Mouse (Mus musculus) ES-E14 (cell line): Measurements from ENCODE around the gene Slc38a10. TPM values are rescaled to one million over a fixed set of nuclear protein-coding genes. Genes with fewer than 3 reads are reported as not detected.

Experiments used
- DNase-seq: peaks from one replicate; pipeline ENCODE4 v3.0.0-alpha.2; 2013; ENCODE audit warnings: low read depth, low spot score
- H3K27ac ChIP-seq: 2 replicates; pipeline ENCODE4 v1.5.1; 2012; ENCODE audit warnings: low read depth, mild to moderate bottlenecking, low read length, moderate library complexity, mixed read lengths; ENCODE audit not compliant: poor library complexity, insufficient read depth, severe bottlenecking
- H3K36me3 ChIP-seq: 2 replicates; pipeline ENCODE4 v1.6.1; 2012; ENCODE audit warnings: mild to moderate bottlenecking, low read length, moderate library complexity, mixed read lengths; ENCODE audit not compliant: control insufficient read depth, poor library complexity, insufficient read depth, severe bottlenecking
- H3K4me1 ChIP-seq, 2 experiments: fragments of 150-350 bp in 1 of 2; sonication (generic) in 1 of 2; 2 replicates each; pipeline ENCODE4 v1.6.1; 2012; ENCODE audit warnings: low read length in 2 of 2, mild to moderate bottlenecking in 1 of 2, mixed read lengths in 1 of 2; ENCODE audit not compliant: control insufficient read depth in 2 of 2, insufficient read depth in 2 of 2, poor library complexity in 1 of 2
- H3K4me3 ChIP-seq, 2 experiments: fragments of 150-350 bp in 1 of 2; sonication (generic) in 1 of 2; 2 replicates each; pipeline ENCODE4 v1.5.1; 2012; ENCODE audit warnings: low read length in 2 of 2, low read depth in 1 of 2, mild to moderate bottlenecking in 1 of 2, mixed read lengths in 1 of 2; ENCODE audit not compliant: insufficient read depth in 1 of 2, poor library complexity in 1 of 2, severe bottlenecking in 1 of 2
- H3K9ac ChIP-seq: 2 replicates; pipeline ENCODE4 v1.6.1; 2012; ENCODE audit warnings: low read depth, mild to moderate bottlenecking, low read length, mixed read lengths; ENCODE audit not compliant: poor library complexity, insufficient read depth, severe bottlenecking
- H3K9me3 ChIP-seq: fragments of 150-350 bp; sonication (generic); 2 replicates; pipeline ENCODE4 v1.6.1; 2012; ENCODE audit warnings: low read depth, mild to moderate bottlenecking, low read length; ENCODE audit not compliant: control insufficient read depth, insufficient read depth
- CHD2 ChIP-seq: IDR thresholded peaks from 2 replicates; pipeline ENCODE4 v1.6.1; 2014; ENCODE audit warnings: mild to moderate bottlenecking, low read depth, low read length, inconsistent platforms
- HCFC1 ChIP-seq: IDR thresholded peaks from 2 replicates; pipeline ENCODE4 v1.6.1; 2012; ENCODE audit warnings: low read length, inconsistent platforms, borderline replicate concordance; ENCODE audit not compliant: insufficient read depth
- MAFK ChIP-seq: IDR thresholded peaks from 2 replicates; pipeline ENCODE4 v1.6.1; 2014; ENCODE audit warnings: mild to moderate bottlenecking, low read depth, low read length, inconsistent platforms; ENCODE audit not compliant: insufficient read depth
- ZC3H11A ChIP-seq: IDR thresholded peaks from 2 replicates; pipeline ENCODE4 v1.6.1; 2012; ENCODE audit warnings: low read depth, mild to moderate bottlenecking, inconsistent platforms, low read length, borderline replicate concordance
- ZNF384 ChIP-seq: IDR thresholded peaks from 2 replicates; pipeline ENCODE4 v1.6.1; 2012; ENCODE audit warnings: low read depth, low read length, inconsistent platforms
- in situ Hi-C, 2 experiments: fragments of 600-800 bp; cut with MboI; formaldehyde crosslinking; loops; one replicate each; pipeline ENCODE4 v1.15.1; 2025; ENCODE audit warnings: low sequenced_read_pairs in 2 of 2, inconsistent platforms in 1 of 2; ENCODE audit not compliant: unreplicated experiment in 2 of 2
- total RNA-seq: library from RNA; depleted of rRNA; stranded (reverse); fragments of 300-350 nt; gene quantifications from 2 replicates; pipeline ENCODE4 v1.2.3, GENCODE M21; 2012

The Slc38a10 gene
- total RNA-seq, 1 experiment, result 146 TPM

- Histone ChIP-seq H3K36me3 (peaks cover 33% of the 10 kb centered on the region), H3K9me3 (no peaks in the 10 kb centered on the region), H3K27ac (no peak overlapping the region), H3K4me1 (peaks cover 7 to 45% of the 10 kb centered on the region in 2 experiments), H3K9ac (no peak overlapping the region), H3K4me3 (no peak overlapping the region)
- in situ Hi-C loops, result no loop called here
- DNase-seq, result no peak
- TF ChIP-seq ZC3H11A, result no peak
Observed at GRCm38 (mm10) chr11:120070286-120070930, 80.7 kb downstream of the Slc38a10 start.

- no peak overlapping the region for H3K4me3 ChIP-seq
- no peak for DNase-seq
- no peak overlapping the region for H3K27ac ChIP-seq
- no peak for TF ChIP-seq MAFK
- no peak for TF ChIP-seq HCFC1
- no peak for TF ChIP-seq ZNF384
- no peak for TF ChIP-seq CHD2
- no peak for TF ChIP-seq ZC3H11A
- peaks cover 38% of the 10 kb centered on the region for H3K36me3 ChIP-seq
- H3K9ac ChIP-seq, result no peak overlapping the region
- peaks cover 4 to 34% of the 10 kb centered on the region in 2 experiments for H3K4me1 ChIP-seq
- H3K9me3 ChIP-seq, result no peaks in the 10 kb centered on the region
- in situ Hi-C loops, result no loop called here
Observed at GRCm38 (mm10) chr11:120069261-120069660, 81.9 kb downstream of the Slc38a10 start.

GRCm38 (mm10) chr11:120067834-120068233 lies 83.3 kb downstream of the Slc38a10 start:
- H3K36me3 ChIP-seq, result peaks cover 38% of the 10 kb centered on the region
- H3K4me3 ChIP-seq, result no peak overlapping the region
- no peak for TF ChIP-seq HCFC1
- TF ChIP-seq ZC3H11A, result no peak
- TF ChIP-seq ZNF384, result no peak
- TF ChIP-seq MAFK, result no peak
- TF ChIP-seq CHD2, result no peak
- H3K27ac ChIP-seq, result no peak overlapping the region
- H3K9me3 ChIP-seq, result no peaks in the 10 kb centered on the region
- H3K9ac ChIP-seq, result no peak overlapping the region
- no peak for DNase-seq
- H3K4me1 ChIP-seq, result peaks cover 0 to 34% of the 10 kb centered on the region in 2 experiments; a peak in 1 of 4 replicates
- in situ Hi-C loops, result no loop called here

GRCm38 (mm10) chr11:120065291-120065690 lies 85.9 kb downstream of the Slc38a10 start:
- peak overlapping the region; percentile 27; the same call in 1 of the 2 replicates for H3K9ac ChIP-seq
- peak; percentile 90 for DNase-seq
- H3K9me3 ChIP-seq, result no peaks in the 10 kb centered on the region
- peaks cover 20% of the 10 kb centered on the region; the same call in 1 of the 2 replicates for H3K36me3 ChIP-seq
- H3K4me3 ChIP-seq, result peak overlapping the region; percentile 23 to 51; a peak in 3 of 4 replicates
- H3K27ac ChIP-seq, result no peak overlapping the region
- in situ Hi-C loops, result no loop called here
- TF ChIP-seq HCFC1 (peak; percentile 27; the same call in 1 of the 2 replicates), ZC3H11A (no peak)
- peaks cover 0 to 16% of the 10 kb centered on the region in 2 experiments; a peak in 1 of 4 replicates for H3K4me1 ChIP-seq

GRCm38 (mm10) chr11:120064668-120065040 lies 86.5 kb downstream of the Slc38a10 start:
- TF ChIP-seq MAFK (no peak), CHD2 (no peak), ZNF384 (no peak), ZC3H11A (no peak), HCFC1 (no peak)
- in situ Hi-C loops, result no loop called here
- no peak for DNase-seq
- no peak overlapping the region for H3K4me3 ChIP-seq
- H3K36me3 ChIP-seq, result peaks cover 15% of the 10 kb centered on the region; the same call in 1 of the 2 replicates
- no peak overlapping the region for H3K9ac ChIP-seq
- no peak overlapping the region for H3K27ac ChIP-seq
- H3K9me3 ChIP-seq, result no peaks in the 10 kb centered on the region
- peaks cover 0 to 15% of the 10 kb centered on the region in 2 experiments; a peak in 1 of 4 replicates for H3K4me1 ChIP-seq
